Mouse (Mus musculus) heart, postnatal 14 days (tissue): ENCODE measurements around the gene Tcaim. TPM values are rescaled to one million over a fixed set of nuclear protein-coding genes. Genes with fewer than 3 reads are reported as not detected.
"Not testable (repeated sequence)": the region's sequence is repeated elsewhere in the genome, so short reads cannot be mapped to it uniquely, and the experiment has no call there.

Experiments
- DNase-seq, 2 experiments: peaks; one replicate each; pipeline ENCODE4 v3.0.0; 2021 to 2022
- intact Hi-C: fragments of 180-260 bp; cut with DNase I; formaldehyde crosslinking; loops from one replicate; pipeline ENCODE4 v1.15.1; 2025
- total RNA-seq, 2 experiments: library from RNA; stranded (reverse); gene quantifications; 2 replicates each; pipeline ENCODE4 v1.2.3; 2021

Tcaim gene
- total RNA-seq, 2 experiments from 2014 or later: 34.8 to 35.2 TPM

- peak; percentile 66 to 68 for DNase-seq
- intact Hi-C loops: loop anchor here (5.0 kb wide), 1 partner anchor 39 kb away; the partner anchor contains the start of gene Tcaim
These were observed 40.8 kb downstream of the Tcaim start for GRCm38 (mm10) chr9:122846156-122846555.

- intact Hi-C loops: loop anchor here (5.0 kb wide), 1 partner anchor 41 kb away; the partner anchor contains the start of gene Tcaim
- DNase-seq: not testable (repeated sequence)
These were observed 42.5 kb downstream of the Tcaim start for GRCm38 (mm10) chr9:122847811-122848311.

GRCm38 (mm10) chr9:122854526-122854925, 49.2 kb downstream of the Tcaim start:
- intact Hi-C loops: no loop called here
- no peak for DNase-seq

GRCm38 (mm10) chr9:122855141-122855540, 49.8 kb downstream of the Tcaim start:
- DNase-seq, intact Hi-C loops: not testable (repeated sequence)

GRCm38 (mm10) chr9:122855617-122856016, 50.3 kb downstream of the Tcaim start:
- intact Hi-C loops: no loop called here
- DNase-seq: no peak

- DNase-seq: no peak
- intact Hi-C loops: no loop called here
These were observed 51.4 kb downstream of the Tcaim start for GRCm38 (mm10) chr9:122856716-122857115.

GRCm38 (mm10) chr9:122860752-122861151, 55.4 kb downstream of the Tcaim start:
- DNase-seq: no peak
- intact Hi-C loops: no loop called here

- intact Hi-C loops: loop anchor here (2.0 kb wide), 1 partner anchor 59 kb away; the partner anchor contains the start of gene Tcaim
- DNase-seq: no peak
These were observed 58.4 kb downstream of the Tcaim start for GRCm38 (mm10) chr9:122863731-122864130.

GRCm38 (mm10) chr9:122864848-122865247, 59.5 kb downstream of the Tcaim start:
- no peak for DNase-seq
- intact Hi-C loops: loop anchor here (2.0 kb wide), 1 partner anchor 60 kb away; the partner anchor contains the start of gene Tcaim

GRCm38 (mm10) chr9:122865697-122866166, 60.4 kb downstream of the Tcaim start, which contains the start of gene Zfp445:
Zfp445 (minus strand) TSS chr9:122866006.
- DNase-seq: peak; percentile 72 to 81
- intact Hi-C loops: loop anchor here (2.0 kb wide), 1 partner anchor 61 kb away; the partner anchor contains the start of gene Tcaim

GRCm38 (mm10) chr9:122866192-122866591, 60.9 kb downstream of the Tcaim start:
- DNase-seq: no peak
- intact Hi-C loops: no loop called here

GRCm38 (mm10) chr9:122872595-122872994, 67.3 kb downstream of the Tcaim start:
- intact Hi-C loops: loop anchor here (5.0 kb wide), 1 partner anchor 80 kb away; the partner anchor contains the start of genes 1110059G10Rik and Kif15
- DNase-seq: no peak

- intact Hi-C loops: loop anchor here (5.0 kb wide), 1 partner anchor 78 kb away; the partner anchor contains the start of genes 1110059G10Rik and Kif15
- no peak for DNase-seq
These were observed 69.3 kb downstream of the Tcaim start for GRCm38 (mm10) chr9:122874653-122875052.

- intact Hi-C loops: no loop called here
- no peak for DNase-seq
These were observed 69.8 kb downstream of the Tcaim start for GRCm38 (mm10) chr9:122875145-122875544.

GRCm38 (mm10) chr9:122885385-122885784, 80.0 kb downstream of the Tcaim start, which contains the start of gene Zkscan7:
Zkscan7 (plus strand) TSS chr9:122885685.
- no peak for DNase-seq
- intact Hi-C loops: loop anchor here (5.0 kb wide), 1 partner anchor 62 kb away; no protein-coding TSS in a partner anchor

Other genes starting within 250 kb of the Tcaim start
- not detected for gene Topaz1, start 58.2 kb upstream of the Tcaim start, total RNA-seq
- gene Gm35549, start 38.5 kb downstream of the Tcaim start, total RNA-seq: not detected
- 100 to 1,000 TPM; 109 to 113 TPM for gene Zfp445, start 60.5 kb downstream of the Tcaim start, total RNA-seq
- gene Zkscan7, start 80.1 kb downstream of the Tcaim start, total RNA-seq: 1 to 10 TPM; 4.8 to 5.0 TPM
- gene Zfp105, start 117.5 kb downstream of the Tcaim start, total RNA-seq: 1 to 10 TPM; 3.0 to 3.1 TPM
- 10 to 100 TPM; 18.4 to 19.2 TPM for gene 1110059G10Rik, start 145.5 kb downstream of the Tcaim start, total RNA-seq
- 1 to 10 TPM; 2.9 to 4.1 TPM for gene Kif15, start 145.5 kb downstream of the Tcaim start, total RNA-seq
- 10 to 100 TPM; 11.6 to 13.4 TPM for gene Tmem42, start 215.8 kb downstream of the Tcaim start, total RNA-seq
- gene Tgm4, start 229.2 kb downstream of the Tcaim start, total RNA-seq: not detected